Mouse (Mus musculus) telencephalon, adult 2 months (tissue): ENCODE measurements around the gene Ap1b1.
A peak's percentile ranks its signal among the peaks of the same experiment; 100 is the strongest.

Experiments
- DNase-seq: peaks from one replicate; pipeline ENCODE4 v3.0.0-alpha.2; 2011; ENCODE audit warnings: low read depth, low spot score

Gene Ap1b1

DNA sequence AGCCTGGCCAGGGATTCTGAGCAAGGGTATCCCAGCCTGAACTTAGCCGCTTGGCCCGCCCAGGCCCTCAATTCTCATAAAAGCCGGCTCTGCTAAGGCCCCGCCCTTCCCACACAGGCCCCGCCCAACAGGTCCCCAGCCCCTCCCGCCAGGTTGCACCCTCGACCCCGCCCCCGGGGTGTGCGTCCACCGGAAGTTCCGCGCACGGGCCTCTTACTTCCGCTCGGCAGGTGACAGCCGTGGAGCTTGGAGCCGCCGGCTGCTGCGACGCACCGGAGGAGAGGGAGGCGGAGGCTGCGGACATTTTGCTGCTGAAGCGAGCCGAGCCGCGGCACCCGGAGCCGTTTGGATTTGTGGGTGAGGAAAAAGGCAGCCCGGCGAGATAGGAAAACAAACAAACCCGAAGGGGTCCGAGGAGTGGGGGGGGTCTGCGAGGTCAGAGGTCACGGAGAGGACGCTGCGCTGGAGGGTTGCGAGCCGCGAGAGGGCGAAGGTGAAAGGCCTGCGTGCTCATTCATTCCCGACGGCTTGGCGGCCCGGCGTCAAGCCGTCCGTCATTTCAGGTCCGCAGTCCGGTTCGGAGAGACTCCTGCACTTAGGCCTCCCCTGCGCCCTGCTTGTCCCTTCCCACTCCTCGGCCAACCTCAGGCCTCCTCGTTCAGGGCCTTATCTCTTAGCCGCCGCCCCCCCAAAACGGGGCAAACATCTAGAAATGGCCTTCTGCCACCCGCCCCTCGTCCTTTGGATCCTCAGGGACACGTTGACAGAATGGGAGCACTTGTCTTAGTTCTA lies at the start of gene Ap1b1:
TSS of gene Ap1b1 (plus strand) at position 130 of the 792 bp plus-strand sequence.
- peak; percentile 65 for DNase-seq

GRCm38 (mm10) chr11:4946530-4946929 lies 40.1 kb upstream of the Ap1b1 start:
- DNase-seq: no peak

DNA sequence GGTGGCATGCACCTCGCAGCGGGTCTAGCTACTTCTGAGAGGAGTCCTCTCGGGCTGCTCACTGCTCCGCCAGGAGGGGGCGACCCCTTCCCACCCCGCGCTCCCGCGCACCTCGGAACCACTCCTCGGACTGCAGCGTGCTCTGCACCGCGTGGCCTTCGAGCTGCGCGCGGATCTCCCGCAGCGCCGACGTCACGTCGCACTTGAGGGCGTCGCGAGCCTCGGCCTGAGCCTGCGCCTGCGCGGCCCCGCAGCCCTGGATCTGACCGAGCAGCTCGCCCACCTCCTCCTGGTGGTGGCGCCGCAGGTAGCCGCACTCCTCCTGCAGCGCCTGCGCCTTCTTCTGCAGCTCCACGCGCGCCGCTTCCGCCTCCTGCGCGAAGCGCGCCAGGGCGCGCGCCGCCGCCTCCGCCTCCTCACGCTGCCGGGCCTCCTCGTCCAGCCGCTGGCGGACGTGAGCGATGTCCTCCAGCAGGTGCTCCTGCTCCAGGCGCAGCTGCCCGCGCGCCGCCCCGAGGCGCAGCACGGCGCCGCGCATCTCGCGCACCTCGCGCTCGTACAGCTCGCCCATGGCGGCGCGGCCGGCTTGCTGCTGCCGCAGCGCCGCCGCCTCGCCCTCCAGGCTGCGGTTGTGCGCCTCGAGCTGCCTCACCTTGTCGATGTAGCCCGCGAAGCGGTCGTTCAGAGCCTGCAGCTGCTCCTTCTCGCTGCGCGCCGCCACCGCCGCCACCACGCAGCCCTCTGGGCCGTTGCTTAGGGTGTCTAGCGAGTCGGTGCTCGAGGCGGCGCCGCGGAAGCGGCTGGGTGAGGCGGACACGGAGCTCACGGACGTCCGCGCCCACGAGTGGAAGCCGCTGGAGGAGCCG lies 39.4 kb upstream of the Ap1b1 start:
- peak; percentile 90 for DNase-seq

GRCm38 (mm10) chr11:4947813-4948174 lies 38.8 kb upstream of the Ap1b1 start, which contains the start of gene Nefh:
TSS of gene Nefh (minus strand) at chr11:4948064.
- no peak for DNase-seq

DNA sequence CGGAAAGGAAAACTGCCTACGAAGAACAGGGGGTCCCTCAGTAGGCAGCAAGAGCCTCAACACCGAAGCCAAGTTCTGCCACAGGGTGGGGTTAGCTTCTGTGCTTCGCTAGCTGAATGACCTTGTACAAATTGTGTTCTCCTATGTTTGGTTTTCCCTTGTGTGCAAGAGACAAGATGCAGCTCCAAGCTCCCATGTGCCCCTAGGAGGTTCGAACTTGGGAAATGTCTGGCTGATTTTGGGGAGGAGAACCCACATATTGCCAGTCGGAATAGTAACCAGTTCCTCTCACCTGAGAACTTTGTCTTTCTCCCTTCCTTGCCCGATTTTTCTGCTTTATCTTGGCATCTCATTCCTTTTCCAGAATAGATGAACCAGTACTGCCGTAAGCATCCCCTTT lies 37.8 kb upstream of the Ap1b1 start:
- no peak for DNase-seq

- no peak for DNase-seq
Measured at GRCm38 (mm10) chr11:4949256-4950044, 37.2 kb upstream of the Ap1b1 start.

DNA sequence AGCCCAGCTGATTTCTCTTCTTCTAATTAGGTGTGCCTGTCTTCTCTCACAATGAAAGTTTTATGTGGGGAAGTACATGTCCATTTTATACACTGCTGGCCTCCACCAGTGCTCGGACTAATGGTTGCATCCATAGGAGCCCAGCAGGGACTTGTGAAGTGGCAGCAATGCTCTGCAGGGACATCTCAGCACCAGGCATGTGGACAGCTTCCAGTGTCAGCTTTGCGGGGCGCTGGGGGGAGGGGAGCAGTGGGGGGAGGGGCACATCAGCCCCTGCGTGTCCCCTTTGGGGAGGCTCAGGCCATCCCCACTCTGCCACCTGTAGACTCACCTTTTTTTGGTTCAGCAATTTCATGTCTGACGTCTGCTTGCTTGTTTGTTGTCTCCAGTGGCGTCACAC lies 33.2 kb upstream of the Ap1b1 start:
- no peak for DNase-seq

DNA sequence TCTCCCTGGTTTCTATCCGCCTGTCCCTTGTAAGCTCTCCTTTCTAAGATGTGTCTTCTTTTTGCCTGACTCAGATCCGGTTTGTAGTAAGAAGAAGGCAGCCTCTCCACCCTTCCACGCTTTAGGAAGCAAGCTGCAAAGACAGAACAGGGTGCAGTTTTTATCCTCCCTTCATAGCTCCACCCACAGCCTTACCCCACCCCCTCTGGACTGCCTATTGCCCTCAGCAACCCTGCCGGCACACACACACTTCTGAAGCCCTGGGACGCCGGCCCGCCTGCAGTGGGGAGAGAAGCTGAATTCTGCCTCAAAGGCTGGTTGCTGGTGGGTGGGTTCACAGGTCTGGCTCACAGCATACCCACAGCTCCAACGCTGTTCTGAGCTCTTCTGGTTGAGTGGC lies 32.7 kb upstream of the Ap1b1 start:
- DNase-seq: no peak

DNA sequence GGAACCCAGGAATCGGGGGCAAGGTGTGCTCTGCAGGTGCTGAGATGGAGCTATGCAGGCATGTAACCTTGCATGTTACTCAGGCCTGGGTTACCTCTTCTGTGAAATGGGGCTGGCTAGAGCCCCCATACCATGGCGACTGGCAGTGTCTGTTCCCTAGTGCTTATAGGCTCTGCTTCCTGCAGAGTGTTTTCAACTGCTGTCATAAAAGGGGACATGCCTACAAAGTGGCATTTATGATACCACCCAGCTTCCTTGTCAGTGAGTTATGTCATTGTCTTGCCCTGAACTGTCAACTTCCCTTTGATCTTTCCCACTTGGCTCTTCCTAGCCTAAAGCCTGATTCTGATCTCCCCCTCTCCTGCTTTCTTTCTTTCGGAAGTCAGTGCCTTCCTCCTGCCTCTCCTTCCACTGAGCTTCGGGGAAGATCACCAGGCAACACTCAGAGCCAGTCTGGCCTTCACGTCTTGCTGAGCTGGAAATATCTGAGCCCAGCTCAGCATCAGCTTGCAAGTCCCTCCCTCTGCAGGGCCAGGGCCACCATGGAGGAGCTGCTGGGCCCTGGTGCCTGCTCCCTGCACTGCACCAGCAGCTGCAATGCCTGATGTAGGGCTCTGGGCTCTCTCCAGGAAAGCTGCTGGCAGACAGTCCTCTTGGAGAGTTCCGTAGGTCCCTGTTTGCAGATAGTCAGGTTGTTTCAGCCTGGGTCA lies 23.4 kb upstream of the Ap1b1 start:
- DNase-seq: no peak

DNA sequence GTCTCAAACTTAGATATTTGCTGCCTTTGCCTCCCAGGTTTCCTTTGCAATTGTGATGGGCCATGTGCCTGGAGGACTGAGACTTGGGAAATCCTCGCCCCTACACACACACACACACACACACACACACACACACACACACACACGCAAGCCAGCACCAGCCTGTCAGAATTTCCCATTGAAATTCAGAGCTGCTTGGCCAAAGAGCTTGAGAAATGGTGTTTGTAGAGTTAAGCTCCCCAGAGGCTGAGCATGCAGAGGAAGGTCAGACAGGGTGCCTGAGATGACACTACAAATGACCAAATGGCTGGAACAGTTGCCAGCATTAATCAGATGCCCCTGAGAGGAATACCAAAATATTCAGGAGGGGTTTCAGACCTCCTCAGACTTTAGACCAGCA lies 20.3 kb upstream of the Ap1b1 start:
- DNase-seq: no peak

GRCm38 (mm10) chr11:4966888-4967287 lies 19.7 kb upstream of the Ap1b1 start:
- DNase-seq: no peak

DNA sequence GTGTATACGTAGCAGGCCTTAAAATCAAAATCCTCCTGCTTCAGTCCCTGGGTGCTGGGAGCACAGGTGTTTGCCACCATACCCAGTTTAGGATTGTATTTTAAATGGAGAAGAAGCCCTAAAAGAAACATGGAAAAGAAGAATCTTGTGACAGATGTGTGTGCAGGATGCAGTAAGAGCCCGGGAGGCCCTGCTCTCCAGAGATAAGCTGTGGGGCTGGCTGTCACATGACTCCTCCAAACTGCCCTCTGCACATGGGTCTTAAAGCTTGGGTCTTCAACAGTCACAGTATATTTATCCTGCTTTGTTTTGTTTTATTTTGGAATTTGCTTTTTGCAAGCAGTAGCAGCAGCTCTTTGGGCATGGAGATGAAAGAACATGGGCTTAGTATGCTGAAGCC lies 19.1 kb upstream of the Ap1b1 start:
- no peak for DNase-seq

DNA sequence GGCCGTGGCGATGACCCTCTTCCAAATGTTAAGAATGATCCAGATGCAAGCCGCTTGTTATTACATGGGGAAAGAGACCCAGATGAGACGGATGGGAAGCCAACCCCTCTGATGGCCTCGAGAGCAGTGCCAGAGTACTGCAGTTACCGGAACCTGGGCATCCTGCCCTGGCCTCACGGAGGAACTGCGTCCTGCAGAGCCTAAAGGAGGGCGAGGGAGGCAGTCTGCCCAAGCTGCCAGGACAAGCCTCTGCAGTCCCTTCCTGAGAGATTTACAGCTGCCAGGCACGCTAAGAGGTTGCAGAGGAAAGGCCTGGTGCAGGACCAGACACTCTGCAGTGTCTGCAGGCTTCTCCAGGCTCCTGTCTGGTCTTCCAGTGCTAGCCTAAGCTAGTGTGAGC lies 18.2 kb upstream of the Ap1b1 start:
- DNase-seq: no peak

GRCm38 (mm10) chr11:4972967-4973870 lies 13.4 kb upstream of the Ap1b1 start:
- DNase-seq: no peak

DNA sequence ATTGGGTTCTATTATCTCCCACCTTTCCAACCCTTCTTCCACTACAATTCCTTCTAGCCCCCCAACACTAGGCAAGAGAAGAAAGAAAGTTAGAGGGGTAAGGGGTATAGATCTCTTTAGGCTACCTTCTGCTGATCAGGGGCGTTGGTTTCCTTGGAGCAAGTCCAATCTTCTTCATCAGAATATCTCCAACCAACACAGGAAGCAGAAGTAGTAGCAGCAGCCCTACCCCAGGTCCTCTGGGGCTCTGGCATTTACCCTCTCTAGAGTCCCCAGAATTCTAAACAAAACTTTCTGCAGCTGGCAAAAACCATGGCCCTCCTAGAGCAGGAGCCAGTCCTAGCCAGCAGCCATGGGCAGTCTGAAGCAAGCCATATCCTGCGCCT lies 12.8 kb upstream of the Ap1b1 start:
- DNase-seq: no peak

GRCm38 (mm10) chr11:4974376-4975122 lies 12.1 kb upstream of the Ap1b1 start:
- DNase-seq: no peak

GRCm38 (mm10) chr11:4975623-4976022 lies 11.0 kb upstream of the Ap1b1 start:
- DNase-seq: peak; percentile 41

- no peak for DNase-seq
Measured at GRCm38 (mm10) chr11:4983010-4983409, 3.6 kb upstream of the Ap1b1 start.

DNA sequence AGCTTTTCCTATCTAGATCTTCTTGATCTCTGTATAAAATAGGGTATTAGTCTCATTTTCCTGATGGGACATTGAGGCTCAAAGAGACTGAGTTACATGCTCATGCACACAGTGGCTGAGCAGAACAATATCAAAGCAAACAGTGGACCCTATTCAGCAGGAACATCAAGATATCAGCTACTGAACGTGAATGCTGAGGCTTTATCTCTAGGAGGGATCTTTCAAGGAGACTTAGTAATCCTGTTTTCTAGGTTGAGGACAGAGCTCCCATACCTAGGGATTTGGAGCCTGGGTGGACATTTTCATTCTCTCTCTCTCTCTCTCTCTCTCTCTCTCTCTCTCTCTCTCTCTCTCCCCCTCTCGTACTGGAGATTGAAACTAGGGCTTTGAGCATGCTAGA lies 3.1 kb upstream of the Ap1b1 start:
- no peak for DNase-seq

- DNase-seq: peak; percentile 44
Measured at GRCm38 (mm10) chr11:4984249-4984648, 2.4 kb upstream of the Ap1b1 start.
